Mouse (Mus musculus) hindbrain, postnatal 0 days (tissue): ENCODE results near the gene Hist1h2an. TPM values are rescaled to one million over a fixed set of nuclear protein-coding genes. Genes with fewer than 3 reads are reported as not detected.
"Not testable (repeated sequence)": the region's sequence is repeated elsewhere in the genome, so short reads cannot be mapped to it uniquely, and the experiment has no call there.

Source experiments
- ATAC-seq: fragments of 200-750 bp; cut with Nextera tagmentation; 2 replicates; pipeline ENCODE4 v1.8.0; 2017; ENCODE audit warnings: mild to moderate bottlenecking, moderate TSS enrichment, moderate library complexity
- DNase-seq: peaks from one replicate; pipeline ENCODE4 v3.0.0-alpha.2; 2015; ENCODE audit warnings: low spot score
- H3K27ac ChIP-seq: fragments of 300-500 bp; sonication (generic); 2 replicates; pipeline ENCODE4 v1.5.1; 2014; ENCODE audit warnings: mild to moderate bottlenecking
- H3K27me3 ChIP-seq: fragments of 300-500 bp; sonication (generic); 2 replicates; pipeline ENCODE4 v1.6.1; 2014; ENCODE audit warnings: low read length, mixed read lengths; ENCODE audit not compliant: insufficient read depth
- H3K36me3 ChIP-seq: fragments of 300-500 bp; sonication (generic); 2 replicates; pipeline ENCODE4 v1.6.1; 2014; ENCODE audit warnings: low read length, mixed read lengths; ENCODE audit not compliant: insufficient read depth
- H3K4me1 ChIP-seq: fragments of 300-500 bp; sonication (generic); 2 replicates; pipeline ENCODE4 v1.6.1; 2014; ENCODE audit warnings: antibody characterized with exemption, low read length, mixed read lengths; ENCODE audit not compliant: insufficient read depth
- H3K4me2 ChIP-seq: fragments of 300-500 bp; sonication (generic); 2 replicates; pipeline ENCODE4 v1.6.1; 2014; ENCODE audit warnings: low read depth, mild to moderate bottlenecking, low read length, moderate library complexity, mixed read lengths
- H3K4me3 ChIP-seq: fragments of 300-500 bp; sonication (generic); 2 replicates; pipeline ENCODE4 v1.5.1; 2014; ENCODE audit warnings: low read length
- H3K9ac ChIP-seq: fragments of 300-500 bp; sonication (generic); replicated peaks from 2 replicates; pipeline ENCODE4 v1.6.1; 2014; ENCODE audit warnings: mild to moderate bottlenecking, low read length, moderate library complexity, mixed read lengths
- H3K9me3 ChIP-seq: fragments of 300-500 bp; sonication (generic); 2 replicates; pipeline ENCODE4 v1.6.1; 2016; ENCODE audit warnings: low read length, mixed read lengths
- CTCF ChIP-seq: IDR thresholded peaks from 2 replicates; pipeline ENCODE4 v1.5.1; 2016; ENCODE audit warnings: antibody characterized with exemption, control low read depth, low read depth
- WGBS: fragments of 180-500 bp; shearing (Covaris S2); extraction: QIAGEN DNeasy Blood & Tissue Kit; methylation state at CpG from one replicate; pipeline ENCODE4 v1.1.7; 2014; 5-methylcytosine and 5-hydroxymethylcytosine counted together
- polyA plus RNA-seq: library from polyadenylated mRNA; unstranded; fragments of >200 nt; fragmentation: Nextera tagmentation; extraction: Ambion mirVana; gene quantifications from 2 replicates; pipeline ENCODE4 v1.2.1, GENCODE M21; 2015
- total RNA-seq: library from RNA; depleted of rRNA; stranded (reverse); fragments of >200 nt; gene quantifications from 2 replicates; pipeline ENCODE4 v1.2.3, GENCODE M21; 2014

The Hist1h2an gene
- total and polyA plus RNA-seq, 2 experiments from 2014 or later = 5.4 to 641 TPM

DNA sequence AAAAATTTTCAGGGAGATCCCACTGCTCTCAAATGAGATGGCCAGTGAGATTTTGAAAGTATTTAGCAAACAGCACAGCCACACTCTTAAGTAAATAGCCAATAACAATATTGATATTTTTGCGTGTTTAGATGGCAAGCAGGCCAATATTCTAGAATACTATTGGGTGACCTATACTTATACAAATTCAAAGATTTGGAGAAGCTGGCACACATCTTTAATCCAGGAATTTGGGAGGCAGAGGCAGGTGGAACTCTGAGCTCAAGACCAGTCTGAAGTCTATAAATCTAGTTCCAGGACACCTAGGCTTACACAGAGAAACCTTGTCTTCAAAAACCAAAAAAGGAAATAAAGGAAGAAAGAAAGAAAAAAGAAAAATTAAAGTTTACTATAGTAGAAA is 5.4 kb downstream of the Hist1h2an start:
- Histone ChIP-seq H3K27me3 (no peaks in the 10 kb centered on the region), H3K9ac (no peak overlapping the region), H3K9me3 (no peaks in the 10 kb centered on the region), H3K4me1 (peaks cover 9% of the 10 kb centered on the region; the same call in 1 of the 2 replicates), H3K4me3 (no peak overlapping the region), H3K4me2 (no peak overlapping the region), H3K36me3 (no peaks in the 10 kb centered on the region), H3K27ac (no peak overlapping the region)
- TF ChIP-seq CTCF = no peak
- ATAC-seq (no peak), DNase-seq (no peak)
- WGBS = 98% methylated on average over 1 of the region's 1 CpGs

DNA sequence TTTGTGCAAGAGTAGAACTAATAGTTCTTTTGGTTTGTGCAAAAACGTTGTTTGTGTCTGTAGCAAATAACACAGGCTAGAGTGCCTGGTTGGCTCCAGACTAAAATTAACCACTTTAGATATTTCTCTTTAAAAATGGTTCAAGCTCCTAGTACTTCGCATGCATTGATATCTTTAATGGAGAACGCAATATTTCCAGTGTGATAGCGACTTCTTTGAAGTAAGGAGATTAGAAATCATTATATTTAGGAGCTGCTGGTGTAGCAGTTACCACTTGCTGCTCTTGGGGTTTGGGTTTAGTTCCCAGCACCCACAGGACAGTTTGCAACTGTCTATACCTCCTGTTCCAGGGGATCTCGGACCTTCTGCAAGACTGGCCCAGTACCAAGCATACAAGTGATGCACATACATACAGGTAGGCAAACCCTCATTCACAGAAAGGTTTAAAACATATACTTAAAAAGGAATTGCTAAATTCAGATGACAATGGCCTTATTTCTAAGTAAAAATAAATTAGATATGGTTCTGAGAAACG is 5.9 kb downstream of the Hist1h2an start:
- no peaks in the 10 kb centered on the region for H3K36me3 ChIP-seq
- no peak for TF ChIP-seq CTCF
- H3K4me3 ChIP-seq = no peak overlapping the region; the same call in 1 of the 2 replicates
- no peaks in the 10 kb centered on the region for H3K9me3 ChIP-seq
- 46% methylated on average over 6 of the region's 6 CpGs for WGBS
- no peaks in the 10 kb centered on the region for H3K27me3 ChIP-seq
- no peak for DNase-seq
- no peak for ATAC-seq
- H3K27ac ChIP-seq = peak overlapping the region; percentile 78; the same call in 1 of the 2 replicates
- H3K4me2 ChIP-seq = peak overlapping the region; percentile 97
- H3K4me1 ChIP-seq = peaks cover 9% of the 10 kb centered on the region; the same call in 1 of the 2 replicates
- no peak overlapping the region for H3K9ac ChIP-seq

DNA sequence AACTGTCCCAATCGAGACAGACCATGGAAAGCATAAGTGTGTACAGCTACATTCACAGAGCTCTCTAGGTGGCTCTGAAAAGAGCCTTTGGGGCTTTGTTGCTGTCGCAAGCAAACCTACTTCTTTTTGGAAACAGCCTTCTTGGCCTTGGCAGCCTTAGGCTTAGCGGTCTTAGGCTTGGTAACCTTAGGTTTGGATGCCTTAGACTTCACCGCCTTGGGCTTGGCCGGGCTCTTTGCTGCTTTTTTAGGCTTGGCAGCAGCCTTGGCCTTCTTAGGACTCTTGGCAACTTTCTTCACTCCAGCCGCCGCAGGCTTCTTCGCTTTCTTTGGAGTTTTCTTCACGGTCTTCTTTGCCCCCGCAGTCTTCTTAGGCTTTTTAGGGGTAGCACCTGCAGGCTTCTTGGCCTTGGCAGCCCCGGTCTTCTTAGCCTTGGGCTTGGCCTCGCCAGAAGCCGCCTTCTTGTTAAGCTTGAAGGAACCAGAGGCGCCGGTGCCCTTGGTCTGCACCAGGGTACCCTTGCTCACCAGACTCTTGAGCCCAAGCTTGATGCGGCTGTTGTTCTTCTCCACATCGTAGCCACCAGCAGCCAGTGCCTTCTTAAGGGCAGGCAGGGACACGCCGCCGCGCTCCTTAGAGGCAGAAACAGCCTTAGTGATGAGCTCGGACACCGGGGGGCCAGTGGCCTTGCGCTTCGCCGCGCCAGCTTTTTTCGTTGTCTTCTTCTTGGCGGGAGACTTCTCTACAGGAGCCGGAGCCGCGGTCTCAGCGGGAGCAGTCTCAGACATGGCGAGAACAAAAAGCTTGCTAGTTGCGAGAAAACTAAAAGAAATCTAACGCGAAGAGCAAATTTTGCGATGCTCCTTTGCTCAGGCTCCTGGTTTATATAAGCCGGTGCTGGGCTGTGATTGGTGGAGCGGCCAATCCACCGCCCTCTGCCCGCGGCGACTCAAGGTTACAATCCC is 7.0 kb downstream of the Hist1h2an start, which contains the start of gene Hist1h1b:
Gene Hist1h1b (minus strand): TSS at position 859 of the 965 bp plus-strand sequence.
- Histone ChIP-seq H3K27ac (peak within 1 kb of the TSS; percentile 78), H3K4me1 (peaks cover 9% of the 10 kb centered on the region; the same call in 1 of the 2 replicates), H3K9ac (peak within 1 kb of the TSS; percentile 61), H3K9me3 (no peaks in the 10 kb centered on the region), H3K36me3 (no peaks in the 10 kb centered on the region), H3K27me3 (no peaks in the 10 kb centered on the region), H3K4me2 (peak within 1 kb of the TSS; percentile 97), H3K4me3 (peak within 1 kb of the TSS; percentile 44)
- ATAC-seq (peak; percentile 14; the same call in 1 of the 2 replicates), DNase-seq (peak; percentile 69)
- TF ChIP-seq CTCF = no peak
- under 1% methylated on average over 44 of the region's 44 CpGs for WGBS

DNA sequence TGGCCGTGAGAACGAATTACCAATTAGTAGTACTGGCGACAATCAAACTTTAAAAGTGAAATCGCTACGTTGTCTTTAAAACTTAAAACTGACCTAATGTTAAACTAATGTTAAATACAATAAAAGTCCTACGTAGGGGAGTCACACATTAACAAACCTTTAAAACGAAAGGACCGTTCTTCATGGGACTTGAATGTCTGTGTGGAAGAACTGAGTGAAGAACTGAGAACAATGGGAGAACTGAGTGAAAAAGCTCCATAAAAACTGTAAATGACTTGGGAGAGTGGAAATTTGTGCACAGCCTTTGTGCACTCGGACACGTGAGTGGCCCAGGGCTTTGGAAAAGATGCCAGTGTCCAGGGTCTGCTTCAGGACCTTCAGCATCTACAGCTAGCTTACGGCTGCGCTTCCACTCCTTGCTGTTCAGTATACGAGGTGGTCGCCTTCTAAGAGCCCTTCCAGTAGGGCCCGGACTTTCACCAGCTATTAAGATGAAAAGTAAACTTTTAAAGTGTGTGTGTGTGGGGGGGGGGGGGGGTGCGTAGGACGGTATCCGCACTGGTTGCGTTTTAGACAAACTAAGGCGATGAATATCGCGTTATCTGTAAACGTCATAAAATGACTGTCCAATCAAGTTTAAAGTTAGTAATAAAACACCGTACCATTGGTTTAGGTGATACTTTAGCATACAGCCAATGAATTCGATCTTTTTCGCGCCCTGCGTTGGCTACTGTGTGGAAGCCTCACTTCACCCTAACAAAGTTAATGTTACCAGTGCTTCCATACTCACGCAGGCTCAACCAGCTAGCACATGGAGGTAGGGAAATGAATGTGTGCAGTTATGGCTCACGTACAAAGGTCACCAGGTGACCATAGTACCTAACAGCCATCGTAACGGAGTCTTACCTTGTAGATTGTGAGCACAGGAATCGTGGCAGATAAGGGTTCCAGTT is 7.9 kb downstream of the Hist1h2an start:
- TF ChIP-seq CTCF = no peak
- no peaks in the 10 kb centered on the region for H3K27me3 ChIP-seq
- 5% methylated on average over 33 of the region's 33 CpGs for WGBS
- peak; percentile 95 for ATAC-seq
- peak; percentile 95 for DNase-seq
- peak overlapping the region; percentile 61 for H3K9ac ChIP-seq
- peaks cover 9% of the 10 kb centered on the region; the same call in 1 of the 2 replicates for H3K4me1 ChIP-seq
- peak overlapping the region; percentile 97 for H3K4me2 ChIP-seq
- H3K4me3 ChIP-seq = peak overlapping the region; percentile 44
- H3K36me3 ChIP-seq = no peaks in the 10 kb centered on the region
- H3K27ac ChIP-seq = peak overlapping the region; percentile 78
- no peaks in the 10 kb centered on the region for H3K9me3 ChIP-seq

DNA sequence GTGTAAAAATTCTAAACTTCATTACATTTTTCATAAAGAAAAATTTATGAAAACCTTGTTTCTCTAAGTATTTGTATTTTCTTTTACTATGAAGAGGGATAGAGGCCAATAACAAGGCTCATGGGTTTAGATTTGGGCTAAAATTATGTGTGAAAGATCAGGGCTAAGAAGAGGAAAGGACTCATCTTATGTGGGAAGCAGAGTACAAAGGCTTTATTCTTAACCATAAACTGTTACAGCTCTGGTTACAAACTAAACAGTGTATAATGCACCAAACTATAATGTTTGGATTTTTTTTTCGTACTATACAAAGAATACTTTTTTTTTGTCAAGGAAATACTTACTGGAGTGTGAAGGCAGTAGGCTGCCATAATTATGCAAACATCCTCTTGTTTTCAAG is 31.3 kb downstream of the Hist1h2an start:
- no peak overlapping the region for H3K4me3 ChIP-seq
- no peak overlapping the region for H3K9ac ChIP-seq
- no peak overlapping the region for H3K27ac ChIP-seq
- no peak for TF ChIP-seq CTCF
- ATAC-seq = no peak
- no peaks in the 10 kb centered on the region for H3K9me3 ChIP-seq
- H3K36me3 ChIP-seq = no peaks in the 10 kb centered on the region
- H3K4me2 ChIP-seq = 0 out of 2 replicates have a peak overlapping the region, but pooled peaks have one; percentile 18
- DNase-seq = no peak
- WGBS = 70% methylated on average over 1 of the region's 1 CpGs
- H3K4me1 ChIP-seq = peaks cover 9% of the 10 kb centered on the region; the same call in 1 of the 2 replicates
- no peaks in the 10 kb centered on the region for H3K27me3 ChIP-seq

DNA sequence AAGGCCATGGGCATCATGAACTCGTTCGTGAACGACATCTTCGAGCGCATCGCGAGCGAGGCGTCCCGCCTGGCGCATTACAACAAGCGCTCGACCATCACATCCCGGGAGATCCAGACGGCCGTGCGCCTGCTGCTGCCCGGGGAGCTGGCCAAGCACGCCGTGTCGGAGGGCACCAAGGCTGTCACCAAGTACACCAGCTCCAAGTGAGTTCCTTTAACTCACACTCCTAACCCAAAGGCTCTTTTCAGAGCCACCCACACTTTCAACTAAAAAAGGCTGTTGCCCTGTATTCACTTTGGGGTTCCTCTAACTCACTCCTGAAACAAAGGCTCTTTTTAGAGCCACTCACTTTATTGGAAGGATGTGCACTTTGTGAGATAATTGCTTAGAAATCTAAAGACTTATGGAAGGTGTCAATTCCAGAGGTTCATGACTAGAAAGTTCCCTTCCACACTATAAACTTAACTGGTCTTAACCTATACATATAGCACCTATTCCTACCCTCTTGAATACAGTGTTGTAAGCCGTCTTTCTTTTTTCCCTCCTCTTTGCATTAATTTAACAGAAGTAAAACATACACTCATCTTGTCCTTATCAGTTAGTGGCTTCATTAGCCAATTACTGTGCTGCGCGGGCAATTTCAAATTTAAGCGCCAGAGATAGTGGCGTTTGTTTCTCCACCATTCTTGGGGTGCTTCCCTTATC is 32.6 kb downstream of the Hist1h2an start:
- Histone ChIP-seq H3K9ac (peak overlapping the region; percentile 38; the same call in 1 of the 2 replicates), H3K4me3 (peak overlapping the region; percentile 44), H3K4me2 (peak overlapping the region; percentile 64), H3K27ac (peak overlapping the region; percentile 90; the same call in 1 of the 2 replicates)
- ATAC-seq, H3K27me3 ChIP-seq, H3K9me3 ChIP-seq, H3K4me1 ChIP-seq, H3K36me3 ChIP-seq: not testable (repeated sequence)
- WGBS = under 1% methylated on average over 18 of the region's 26 CpGs
- peak; percentile 64 for DNase-seq
